Mouse (Mus musculus) embryo, embryonic 11.5 days (tissue): ENCODE measurements around the gene Dand5.

ENCODE experiments used
- DNase-seq: peaks from one replicate; pipeline ENCODE4 v3.0.0-alpha.2; 2012; ENCODE audit warnings: low read depth, low spot score

Gene Dand5

DNA sequence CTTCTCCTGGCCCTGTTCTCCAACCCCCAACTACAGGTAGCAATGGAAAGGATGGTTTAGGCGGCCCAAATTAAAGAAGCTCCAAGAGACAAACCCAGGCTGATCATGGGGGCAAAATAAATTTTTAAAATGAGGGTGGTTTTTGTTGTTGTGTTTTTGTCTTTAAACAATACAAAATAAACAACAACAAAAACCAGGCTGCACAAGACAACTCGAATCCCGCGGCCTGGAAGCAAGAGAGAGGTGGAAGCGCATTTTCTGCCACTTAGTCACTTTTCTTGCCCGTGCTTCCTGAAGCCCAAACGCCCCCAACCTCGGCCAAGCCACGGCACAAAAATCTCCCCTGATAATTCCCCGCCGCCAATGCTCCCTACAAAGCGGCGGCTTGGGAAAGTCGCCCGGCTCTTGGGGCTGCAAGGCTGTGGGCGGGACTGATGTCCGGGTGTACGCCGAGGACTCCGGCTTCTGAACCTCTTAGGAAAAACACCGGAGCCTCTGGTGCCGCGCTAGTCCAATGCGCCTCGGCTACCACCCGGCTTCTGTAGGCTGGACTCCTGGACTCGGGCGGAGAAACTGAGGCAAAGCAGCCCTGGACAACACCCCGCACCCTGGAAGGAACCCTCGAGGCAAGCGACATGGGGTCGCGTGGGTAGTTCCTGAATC, 38.6 kb downstream of the Dand5 start:
- DNase-seq: no peak

DNA sequence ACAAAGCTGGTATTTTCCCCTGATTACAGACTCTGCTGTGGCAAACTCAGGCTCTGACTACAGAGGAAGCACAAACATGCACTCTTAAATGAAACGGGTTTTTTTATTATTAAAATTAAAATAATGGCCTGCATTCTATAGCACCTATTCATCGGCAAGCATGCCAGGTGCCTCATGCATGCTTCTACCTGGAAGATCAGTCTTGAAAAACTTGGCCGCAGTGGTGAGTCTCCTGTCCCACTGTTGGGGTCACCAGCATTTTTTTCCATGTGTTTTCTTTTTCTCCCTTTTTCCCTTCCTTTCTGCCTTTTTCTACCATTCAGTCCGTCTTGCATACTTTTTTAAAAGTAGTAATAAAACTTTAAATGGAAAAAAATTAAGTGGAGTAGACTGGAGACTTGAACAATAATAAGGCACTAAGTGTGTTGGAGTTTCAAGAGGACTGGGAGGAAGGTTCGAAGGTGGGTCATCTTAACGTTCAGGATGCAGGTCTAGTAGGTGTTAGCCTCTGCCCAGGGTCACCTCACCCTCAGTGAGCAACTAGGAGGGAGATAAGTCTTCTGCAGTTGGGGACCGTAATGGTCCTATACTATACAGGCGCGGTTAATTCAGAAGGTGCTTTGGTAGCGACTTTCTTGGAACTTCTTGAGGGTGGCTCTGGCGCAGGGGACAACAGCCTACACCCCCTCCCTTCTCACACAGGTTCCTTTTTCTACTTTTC, 39.3 kb downstream of the Dand5 start:
- no peak for DNase-seq

DNA sequence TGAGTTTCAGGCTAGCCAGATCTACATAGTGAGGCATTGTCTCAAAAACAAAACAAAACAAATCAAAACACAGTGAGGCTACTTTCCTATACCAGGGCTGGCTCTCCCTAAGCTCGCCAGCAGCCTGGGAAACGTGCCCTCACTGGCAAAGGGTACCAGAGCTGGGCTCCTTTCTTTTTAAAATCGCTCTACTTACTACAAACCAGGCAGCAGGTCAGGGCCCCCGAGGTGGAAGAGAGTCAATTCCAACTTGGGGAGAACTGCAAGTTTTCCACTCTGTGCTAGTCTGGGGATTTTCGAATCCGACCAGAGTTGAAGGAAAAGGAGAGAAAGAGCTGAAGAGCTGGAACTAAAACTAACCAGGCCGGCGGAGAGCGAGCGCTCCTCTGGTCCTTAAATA, 39.9 kb downstream of the Dand5 start:
- DNase-seq: no peak

DNA sequence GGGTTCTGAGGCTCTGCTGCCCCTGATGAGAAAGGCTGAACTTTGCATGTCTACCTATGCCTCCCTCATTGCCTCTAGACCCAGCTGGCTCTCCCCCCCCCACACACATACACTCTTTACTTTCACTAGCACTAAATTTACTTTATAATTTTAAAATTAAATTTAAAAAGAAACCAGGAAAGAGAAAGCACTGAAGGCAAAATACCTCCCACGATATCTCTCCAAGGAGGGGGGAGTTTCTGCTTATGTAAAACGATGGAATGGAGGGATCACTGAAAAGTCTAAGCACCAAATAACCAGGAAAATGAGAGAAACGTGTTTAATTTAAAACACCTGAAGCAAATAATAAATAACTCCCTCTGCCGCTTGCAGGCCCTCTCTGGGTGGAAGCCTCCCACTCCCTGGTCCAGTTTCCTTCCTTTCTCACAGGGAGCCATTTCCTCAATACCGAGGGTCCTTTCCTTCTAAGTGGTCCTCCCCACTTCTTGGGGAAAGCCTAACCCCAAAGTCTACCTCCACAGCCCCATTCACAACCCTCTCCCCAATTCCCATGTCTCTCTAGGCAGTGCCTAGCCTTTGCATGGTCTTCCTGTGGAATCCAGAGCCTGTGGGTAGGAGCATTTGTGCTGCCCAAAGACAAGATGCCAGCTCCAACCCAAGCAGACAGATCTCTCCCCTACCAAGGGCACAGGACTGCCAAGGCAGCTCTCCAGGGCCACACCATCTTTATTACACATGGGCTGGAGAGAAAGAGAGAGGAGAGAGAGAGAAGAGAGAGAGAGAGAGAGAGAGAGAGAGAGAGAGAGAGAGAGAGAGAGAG, 40.7 kb downstream of the Dand5 start:
- no peak for DNase-seq

DNA sequence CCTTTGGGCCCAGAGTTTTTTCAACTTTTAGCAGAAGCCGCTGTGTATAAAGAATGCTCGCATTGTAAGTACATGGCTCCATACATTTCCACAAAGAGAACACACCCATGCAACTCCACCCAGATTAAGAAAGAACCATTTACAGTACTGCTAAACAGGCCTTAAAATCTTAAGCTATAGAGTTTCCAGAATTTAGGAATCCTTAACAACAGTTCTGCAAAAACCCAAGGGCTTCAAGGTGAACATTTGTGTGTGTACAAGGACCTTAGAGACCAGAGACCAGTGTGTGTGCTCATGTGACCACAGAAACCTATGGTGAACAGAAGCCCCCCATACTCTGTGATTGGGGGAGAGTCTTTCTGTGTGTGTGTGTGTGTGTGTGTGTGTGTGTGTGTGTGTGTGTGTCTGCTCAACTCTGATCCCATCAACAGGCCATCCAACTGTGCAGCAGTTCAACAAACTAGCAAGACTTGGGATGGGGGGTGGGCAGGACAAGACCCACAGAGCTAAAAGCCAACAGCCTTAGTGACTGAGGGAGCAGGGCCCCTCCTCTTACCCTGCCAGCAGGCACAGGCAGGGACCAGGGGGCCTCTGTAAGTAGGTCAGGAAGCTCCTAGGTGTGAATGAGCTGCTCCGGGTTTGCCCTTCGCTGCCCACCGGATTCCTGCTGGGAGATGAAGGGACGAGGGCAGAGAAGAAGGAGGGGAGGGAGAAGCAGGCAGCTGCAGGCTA, 41.5 kb downstream of the Dand5 start:
- no peak for DNase-seq

DNA sequence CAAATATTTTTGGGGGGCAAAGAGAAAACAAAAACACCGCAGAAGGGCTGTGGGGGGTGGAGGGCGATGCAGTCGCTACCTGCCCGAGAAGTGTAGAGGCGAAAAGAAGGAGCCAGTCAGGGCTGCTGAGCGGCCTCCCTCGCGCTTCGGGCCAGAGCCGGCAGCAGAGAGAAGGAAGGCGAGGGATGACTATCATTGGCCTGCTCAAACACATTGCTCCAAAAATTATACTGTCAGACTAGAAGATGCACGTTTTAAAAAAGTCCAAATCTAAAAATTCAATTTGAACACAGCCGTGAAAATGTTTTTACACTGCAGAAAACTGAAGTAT, 42.4 kb downstream of the Dand5 start:
- no peak for DNase-seq

DNA sequence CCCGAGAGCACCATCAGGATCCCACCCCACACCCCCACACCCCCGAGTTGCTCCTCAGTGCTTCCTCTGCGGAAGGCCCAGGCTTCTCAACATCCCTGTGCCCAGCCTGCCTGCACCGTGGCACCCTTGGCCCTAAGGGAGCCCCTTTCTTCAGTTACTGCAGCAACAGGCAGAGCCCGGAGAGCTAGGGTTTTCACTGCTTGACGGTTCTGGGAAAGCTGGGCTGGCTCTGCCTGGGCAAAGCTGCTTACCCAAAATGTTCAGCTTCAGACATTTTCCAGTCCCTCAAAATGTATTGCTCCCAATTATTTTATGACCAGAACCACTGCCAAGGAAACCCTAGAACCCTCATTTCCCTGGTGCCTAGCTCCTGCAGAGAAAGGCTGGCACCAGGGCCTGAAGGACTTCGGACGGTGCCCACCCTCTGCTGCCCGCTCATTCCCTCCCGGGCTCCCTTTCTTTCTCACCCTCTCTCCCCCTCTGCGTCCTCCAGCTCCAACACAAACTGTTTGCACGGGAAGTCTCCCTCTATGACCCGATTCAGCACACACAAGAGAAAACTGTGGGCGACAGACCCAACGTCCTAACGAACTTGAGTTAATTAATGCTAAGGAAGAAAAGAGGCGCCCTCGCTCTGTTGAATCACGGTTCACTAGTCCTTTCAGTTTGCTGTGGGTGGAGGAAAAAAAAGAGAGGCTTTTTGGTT, 43.0 kb downstream of the Dand5 start:
- DNase-seq: no peak

DNA sequence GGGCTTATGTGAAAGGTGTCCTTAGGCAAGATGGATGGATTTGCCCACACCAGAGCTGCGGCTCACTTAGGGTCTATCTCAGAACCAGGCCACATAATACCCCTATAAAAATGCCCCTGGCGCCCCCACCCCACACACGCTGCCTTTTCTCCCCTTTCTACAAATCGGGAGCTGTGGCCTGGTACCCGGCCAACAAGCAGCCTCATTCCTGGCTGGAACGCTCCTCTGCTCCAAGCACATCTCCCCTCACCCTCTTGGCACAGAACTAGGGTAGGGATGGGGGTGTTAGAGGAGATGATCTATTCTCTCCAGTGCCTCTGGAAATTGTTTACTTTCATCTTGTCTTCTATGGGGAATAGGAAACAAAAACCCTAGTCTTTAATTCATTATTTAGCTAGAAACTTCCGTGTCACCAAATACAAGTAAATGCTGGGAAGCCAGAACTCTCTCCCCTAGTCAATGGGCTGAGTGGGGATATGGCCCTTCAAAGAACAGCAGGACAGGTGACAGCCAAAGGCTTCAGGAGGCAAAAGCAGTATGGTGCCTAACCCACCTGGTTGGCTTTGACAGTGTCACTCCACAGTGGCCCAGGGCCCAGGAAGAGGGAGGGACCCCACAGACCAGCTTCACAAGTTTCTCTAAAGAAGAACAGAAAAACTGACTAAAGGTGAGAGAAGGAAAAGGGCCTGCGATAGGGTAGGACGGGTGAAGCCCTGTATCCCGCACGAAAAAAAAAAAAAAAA, 43.8 kb downstream of the Dand5 start:
- DNase-seq: no peak

DNA sequence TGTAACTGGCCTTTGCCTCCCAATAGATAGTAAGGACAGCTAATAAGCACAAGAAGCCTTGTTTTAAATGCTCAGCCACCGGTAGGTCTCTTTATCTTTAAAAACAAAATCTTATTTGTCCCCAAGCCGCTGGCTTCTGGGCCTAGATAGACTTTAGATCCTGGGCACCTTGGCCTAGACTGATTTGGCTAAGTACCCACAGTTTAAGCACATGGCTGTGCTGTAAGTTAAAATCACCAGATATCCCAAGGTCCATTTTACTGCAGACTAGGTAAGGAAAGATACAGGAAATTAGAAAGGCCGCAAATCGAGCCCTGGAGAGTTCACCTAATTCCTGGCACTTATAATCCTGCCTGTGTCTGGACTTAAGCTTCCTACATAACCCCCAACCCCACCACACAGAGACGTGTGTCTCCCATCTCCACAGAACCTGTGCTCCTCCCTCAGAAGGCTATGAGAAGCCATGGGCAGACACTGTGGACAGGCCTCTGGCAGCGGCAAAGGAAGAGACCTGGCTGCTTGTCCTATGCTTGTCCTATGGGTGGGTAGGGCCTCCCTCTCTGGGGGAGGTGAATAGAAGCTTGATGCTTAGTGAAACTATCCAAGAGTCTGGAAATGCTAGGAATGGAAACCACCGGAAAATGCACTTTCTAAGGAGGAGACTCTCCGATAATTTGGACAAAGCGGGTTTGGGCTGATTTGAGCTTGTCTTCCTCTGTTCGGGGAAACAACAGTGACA, 44.6 kb downstream of the Dand5 start:
- no peak for DNase-seq

DNA sequence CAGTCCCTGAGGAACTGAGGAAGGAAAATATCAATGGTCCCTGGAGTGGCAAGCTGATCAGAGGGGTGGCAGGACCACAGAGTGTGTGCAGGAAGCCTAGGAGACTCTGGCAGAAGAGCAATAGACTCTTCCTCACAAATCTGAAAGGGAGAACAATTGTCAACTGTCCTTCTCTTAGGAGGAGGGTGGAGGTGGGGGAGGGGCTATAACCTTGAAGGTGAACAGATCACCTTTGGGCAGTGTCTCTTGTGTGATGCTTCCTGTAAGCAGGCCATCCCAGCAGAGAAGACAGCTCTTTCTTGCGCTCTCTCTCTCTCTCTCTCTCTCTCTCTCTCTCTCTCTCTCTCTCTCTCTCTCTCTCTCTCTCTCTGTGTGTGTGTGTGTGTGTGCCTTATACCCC, 46.1 kb downstream of the Dand5 start:
- no peak for DNase-seq

DNA sequence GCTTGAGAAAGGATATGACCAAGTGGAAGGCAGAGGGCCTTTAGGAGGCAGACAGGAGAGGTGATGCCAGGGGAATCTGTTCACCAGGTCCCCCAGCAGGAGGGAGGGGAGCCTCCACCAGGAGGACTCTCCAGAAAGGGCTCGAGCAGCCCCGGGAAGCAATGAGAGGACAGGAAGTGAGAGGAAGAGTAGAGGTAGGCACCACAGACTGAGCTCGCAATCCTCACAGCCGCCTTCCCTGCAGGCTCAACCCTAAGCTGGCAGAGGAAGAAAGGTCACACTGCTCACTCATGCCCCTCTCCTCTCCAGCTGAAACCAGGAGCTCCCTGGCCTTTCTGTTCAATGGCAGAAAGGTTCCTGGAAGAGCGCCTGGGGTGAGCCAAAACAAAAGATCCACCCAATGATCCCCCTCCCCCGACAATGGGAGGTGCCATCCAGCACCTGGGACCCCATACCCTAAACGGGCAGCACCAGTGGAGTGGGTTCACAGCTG, 47.0 kb downstream of the Dand5 start:
- DNase-seq: no peak

DNA sequence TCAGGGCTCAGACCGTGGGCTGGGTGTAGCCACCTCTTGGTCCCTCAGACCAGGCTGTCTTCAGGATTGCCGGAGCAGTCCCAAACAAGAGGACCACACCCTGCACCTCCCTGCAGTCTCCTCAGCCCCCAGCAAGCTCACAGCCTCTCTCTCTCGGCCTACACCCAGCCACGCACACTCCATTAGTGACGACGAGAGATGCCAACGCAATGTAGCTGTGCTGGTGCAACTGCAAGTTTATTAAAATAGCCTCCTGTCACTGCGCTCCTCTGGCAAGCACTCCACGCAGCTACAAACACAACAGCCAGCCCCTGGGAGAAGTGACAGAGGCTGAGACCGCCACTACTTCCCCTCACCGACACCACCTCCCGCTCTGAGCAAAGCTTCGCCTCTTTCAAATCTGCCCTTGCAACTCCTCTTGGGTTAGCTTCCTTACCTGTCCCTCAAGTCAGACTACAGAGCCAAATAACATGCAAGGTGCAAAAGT, 47.5 kb downstream of the Dand5 start:
- DNase-seq: no peak

DNA sequence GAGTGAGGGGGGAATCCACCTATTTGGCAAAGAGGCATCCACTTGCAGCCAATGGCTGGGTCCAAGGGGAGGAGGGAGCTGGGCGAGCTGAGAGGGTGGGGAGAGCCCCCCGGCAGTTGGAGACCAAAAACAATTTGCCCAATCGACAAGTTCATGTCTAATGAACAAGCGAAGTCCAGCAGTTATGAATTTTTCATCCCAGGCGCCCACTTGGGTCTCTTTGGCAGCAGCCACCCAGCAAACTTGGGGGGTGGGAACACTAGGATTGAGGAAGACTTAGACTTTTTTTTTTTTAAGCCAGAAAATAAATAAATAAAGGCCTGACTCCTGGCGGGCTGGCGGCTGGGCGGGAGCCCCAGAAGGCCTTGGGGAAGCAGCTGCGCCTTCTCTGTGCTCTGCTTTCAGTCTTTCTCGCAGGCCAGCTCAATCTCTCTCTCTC, 48.1 kb downstream of the Dand5 start:
- DNase-seq: no peak

DNA sequence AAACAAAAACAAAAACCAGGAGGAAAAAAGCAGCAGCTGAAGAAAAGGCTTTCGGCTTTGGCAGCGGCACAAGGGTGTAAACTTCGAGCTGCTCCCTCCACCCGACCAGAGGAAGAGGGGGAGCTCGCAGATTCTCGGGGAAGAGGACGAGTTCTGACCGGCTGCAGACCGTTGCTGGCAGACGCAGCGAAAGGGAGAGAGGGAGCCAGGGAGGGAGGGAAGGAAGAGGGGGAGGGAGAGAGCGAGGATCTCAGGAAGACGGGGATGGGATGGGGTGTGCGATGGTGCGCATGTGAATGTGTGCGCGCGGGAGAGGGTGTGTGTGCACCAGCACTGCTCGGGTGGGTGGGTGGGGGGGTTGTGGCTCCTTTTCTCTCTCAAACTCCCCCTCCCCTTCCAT, 48.8 kb downstream of the Dand5 start:
- DNase-seq: no peak

DNA sequence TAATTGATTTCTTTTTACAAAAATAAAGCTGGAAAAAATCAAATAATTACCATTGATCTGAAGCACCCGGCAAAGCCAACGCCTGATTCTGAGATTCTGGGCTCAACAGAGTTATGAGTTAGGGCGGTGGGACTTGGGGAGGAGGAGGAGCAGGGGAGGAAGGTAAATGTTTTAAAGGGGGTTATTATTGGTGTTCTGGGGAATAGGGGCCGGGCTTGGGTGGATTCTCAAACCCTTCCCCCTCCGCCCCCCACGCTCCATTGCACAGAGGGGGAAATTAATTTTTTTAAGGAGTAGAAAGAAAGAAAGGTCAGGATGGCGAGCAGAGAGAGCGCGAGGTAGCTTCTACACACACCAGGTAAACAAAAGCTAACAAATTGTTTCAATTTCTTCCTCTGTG, 49.3 kb downstream of the Dand5 start:
- no peak for DNase-seq

DNA sequence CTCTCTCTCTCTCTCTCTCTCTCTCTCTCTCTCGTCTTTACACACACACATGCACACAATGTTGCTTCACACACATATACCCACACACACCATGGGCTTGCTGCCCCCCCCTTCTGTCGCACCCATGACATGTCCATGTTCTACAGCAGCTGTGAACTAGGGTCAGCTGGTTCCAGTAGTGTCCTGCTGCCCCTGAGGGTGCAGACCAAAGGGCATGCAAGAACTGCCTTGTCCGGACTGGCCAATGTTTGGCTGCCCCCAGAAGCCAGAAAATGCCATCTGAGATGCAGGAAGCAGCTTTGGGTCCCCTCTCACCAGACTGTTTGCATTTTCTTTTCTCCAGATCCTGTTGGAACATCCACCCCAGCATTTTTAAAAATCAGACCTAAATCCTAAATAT, 50.0 kb downstream of the Dand5 start:
- DNase-seq: no peak

DNA sequence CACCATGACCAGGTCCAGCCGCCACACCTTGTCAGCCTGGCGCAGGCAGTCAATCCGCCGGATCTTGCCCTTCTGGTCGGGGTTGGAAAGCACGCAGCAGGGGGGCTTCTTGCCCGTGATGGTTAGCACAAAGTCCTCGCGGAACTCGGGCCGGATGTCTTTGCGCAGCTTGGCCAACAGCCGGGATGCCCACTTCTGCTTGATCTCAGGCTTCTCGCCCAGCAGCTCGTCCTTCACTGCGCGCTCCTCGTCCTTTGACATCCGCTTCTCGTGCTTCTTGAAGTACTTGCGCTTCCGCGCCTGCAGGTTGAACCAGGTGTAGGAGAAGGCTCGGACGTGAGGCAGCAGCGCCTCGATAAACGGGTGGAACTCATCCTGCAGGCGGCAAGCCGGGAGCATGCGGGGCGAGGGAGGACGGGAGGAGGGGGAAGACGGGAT, 50.7 kb downstream of the Dand5 start:
- no peak for DNase-seq

DNA sequence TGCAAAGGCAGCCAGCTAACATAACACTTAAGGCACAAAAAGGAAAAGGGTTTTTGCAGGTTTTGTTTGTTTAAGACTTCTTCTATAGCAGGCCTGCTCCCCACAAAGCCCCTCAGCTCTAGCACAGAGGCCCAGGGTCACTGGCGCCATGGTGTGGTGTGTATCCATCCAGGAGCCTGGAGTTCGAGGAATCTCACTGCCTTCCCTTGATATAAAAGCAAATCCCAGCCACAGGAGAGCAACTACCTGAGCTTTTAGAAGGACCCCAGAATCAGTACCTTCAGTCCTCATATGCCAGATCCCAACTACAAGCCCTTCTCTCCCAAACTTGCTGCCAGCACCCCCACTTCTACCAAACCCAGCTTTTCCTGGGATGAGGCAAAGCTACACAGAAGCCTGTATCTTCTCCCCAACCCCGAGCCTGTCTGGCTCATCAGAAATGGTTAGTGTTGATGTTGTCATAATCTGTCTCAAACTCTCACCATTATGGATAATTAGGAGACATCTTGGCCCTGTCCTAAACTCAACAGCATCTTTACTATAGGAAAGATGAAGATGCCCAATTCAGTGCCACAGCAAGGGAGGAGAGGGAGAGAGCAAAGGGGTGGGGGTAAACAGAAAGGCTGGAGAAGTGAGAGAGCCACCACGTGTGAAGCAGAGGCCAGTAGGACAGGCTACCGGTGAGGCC, 51.5 kb downstream of the Dand5 start:
- DNase-seq: no peak
